Mouse (Mus musculus): ENCODE measurements around the gene Rabgap1l. TPM values are rescaled to one million over a fixed set of nuclear protein-coding genes. Genes with fewer than 3 reads are reported as not detected.

The Rabgap1l gene
- polyA plus RNA-seq, 1 experiment from 2014 or later, result 18.7 TPM

- Histone ChIP-seq H3K4me2 (replicated peaks) (0 out of 2 replicates have a peak overlapping the region, but pooled peaks have one; percentile 5), H3K9ac (no peak overlapping the region), H3K36me3 (no peaks in the 10 kb centered on the region), H3K4me1 (no peaks in the 10 kb centered on the region), H3K9me3 (no peaks in the 10 kb centered on the region), H3K27ac (peak overlapping the region; percentile 48; the same call in 1 of the 2 replicates), H3K27me3 (no peaks in the 10 kb centered on the region), H3K4me3 (no peak overlapping the region)
- ATAC-seq (ENCODE audit: low FRiP score, low read depth), result peak; percentile 91; the same call in 1 of the 2 replicates
- 36% methylated on average over 10 of the region's 10 CpGs for WGBS
Observed at GRCm38 (mm10) chr1:160377337-160378336, 415.4 kb downstream of the Rabgap1l start.

- no peak overlapping the region for H3K9ac ChIP-seq
- no peak overlapping the region for H3K4me3 ChIP-seq
- H3K4me1 ChIP-seq, result peaks cover 8% of the 10 kb centered on the region
- H3K36me3 ChIP-seq, result no peaks in the 10 kb centered on the region
- H3K27ac ChIP-seq, result no peak overlapping the region
- H3K9me3 ChIP-seq, result no peaks in the 10 kb centered on the region
- H3K27me3 ChIP-seq, result no peaks in the 10 kb centered on the region
- ATAC-seq (ENCODE audit: low FRiP score, low read depth), result no peak
- no peak overlapping the region for H3K4me2 ChIP-seq (replicated peaks)
Observed at GRCm38 (mm10) chr1:160374490-160374889, 418.5 kb downstream of the Rabgap1l start.

- H3K27ac ChIP-seq, result no peak overlapping the region
- H3K36me3 ChIP-seq, result no peaks in the 10 kb centered on the region
- peaks cover 8% of the 10 kb centered on the region for H3K4me1 ChIP-seq
- no peak overlapping the region for H3K4me2 ChIP-seq (replicated peaks)
- no peak overlapping the region for H3K4me3 ChIP-seq
- WGBS, result 76% methylated on average over 7 of the region's 7 CpGs
- H3K9ac ChIP-seq, result no peak overlapping the region
- H3K27me3 ChIP-seq, result no peaks in the 10 kb centered on the region
- no peak for ATAC-seq (ENCODE audit: low FRiP score, low read depth)
- H3K9me3 ChIP-seq, result no peaks in the 10 kb centered on the region
Observed at GRCm38 (mm10) chr1:160373306-160373705, 419.7 kb downstream of the Rabgap1l start.

- Histone ChIP-seq H3K9ac (no peak overlapping the region), H3K36me3 (no peaks in the 10 kb centered on the region), H3K4me3 (no peak overlapping the region), H3K4me1 (peaks cover 8% of the 10 kb centered on the region), H3K4me2 (replicated peaks) (no peak overlapping the region), H3K9me3 (no peaks in the 10 kb centered on the region), H3K27ac (no peak overlapping the region), H3K27me3 (no peaks in the 10 kb centered on the region)
- ATAC-seq (ENCODE audit: low FRiP score, low read depth), result no peak
Observed at GRCm38 (mm10) chr1:160371696-160372095, 421.3 kb downstream of the Rabgap1l start.

GRCm38 (mm10) chr1:160370552-160370951, 422.5 kb downstream of the Rabgap1l start:
- no peaks in the 10 kb centered on the region for H3K36me3 ChIP-seq
- no peak overlapping the region for H3K27ac ChIP-seq
- H3K9me3 ChIP-seq, result no peaks in the 10 kb centered on the region
- H3K9ac ChIP-seq, result no peak overlapping the region
- 30% methylated on average over 1 of the region's 1 CpGs for WGBS
- H3K4me1 ChIP-seq, result peaks cover 8% of the 10 kb centered on the region
- no peaks in the 10 kb centered on the region for H3K27me3 ChIP-seq
- no peak overlapping the region for H3K4me3 ChIP-seq
- no peak overlapping the region for H3K4me2 ChIP-seq (replicated peaks)
- no peak for ATAC-seq (ENCODE audit: low FRiP score, low read depth)

- 80% methylated on average over 3 of the region's 3 CpGs for WGBS
Observed at GRCm38 (mm10) chr1:160366615-160367014, 426.4 kb downstream of the Rabgap1l start.

GRCm38 (mm10) chr1:160357268-160357667, 435.7 kb downstream of the Rabgap1l start:
- Histone ChIP-seq H3K36me3 (no peaks in the 10 kb centered on the region), H3K4me2 (replicated peaks) (no peak overlapping the region), H3K27ac (no peak overlapping the region), H3K4me3 (no peak overlapping the region), H3K27me3 (no peaks in the 10 kb centered on the region), H3K9ac (no peak overlapping the region), H3K9me3 (no peaks in the 10 kb centered on the region), H3K4me1 (peaks cover 1% of the 10 kb centered on the region; the same call in 1 of the 2 replicates)
- no peak for ATAC-seq (ENCODE audit: low FRiP score, low read depth)

More at GRCm38 (mm10) chr1:160366615-160367014, 426.4 kb downstream of the Rabgap1l start:
- Histone ChIP-seq H3K27me3 (no peaks in the 10 kb centered on the region), H3K36me3 (no peaks in the 10 kb centered on the region), H3K9ac (no peak overlapping the region), H3K4me1 (peaks cover 8% of the 10 kb centered on the region), H3K9me3 (no peaks in the 10 kb centered on the region), H3K4me2 (replicated peaks) (no peak overlapping the region), H3K4me3 (no peak overlapping the region), H3K27ac (no peak overlapping the region)
- ATAC-seq (ENCODE audit: low FRiP score, low read depth), result no peak

- WGBS, result 86% methylated on average over 6 of the region's 6 CpGs
- Histone ChIP-seq H3K27me3 (no peaks in the 10 kb centered on the region), H3K4me1 (peaks cover 16% of the 10 kb centered on the region), H3K36me3 (no peaks in the 10 kb centered on the region), H3K9me3 (no peaks in the 10 kb centered on the region), H3K27ac (no peak overlapping the region), H3K4me3 (no peak overlapping the region), H3K9ac (no peak overlapping the region), H3K4me2 (replicated peaks) (no peak overlapping the region)
- no peak for ATAC-seq (ENCODE audit: low FRiP score, low read depth)
Observed at GRCm38 (mm10) chr1:160353732-160354455, 439.1 kb downstream of the Rabgap1l start.

- WGBS, result 39% methylated on average over 4 of the region's 4 CpGs
- Histone ChIP-seq H3K27me3 (no peaks in the 10 kb centered on the region), H3K4me1 (peaks cover 16% of the 10 kb centered on the region), H3K36me3 (no peaks in the 10 kb centered on the region), H3K9me3 (no peaks in the 10 kb centered on the region), H3K4me2 (replicated peaks) (peak overlapping the region; percentile 72), H3K27ac (no peak overlapping the region), H3K4me3 (peak overlapping the region; percentile 45), H3K9ac (no peak overlapping the region)
- no peak for ATAC-seq (ENCODE audit: low FRiP score, low read depth)
Observed at GRCm38 (mm10) chr1:160352309-160352708, 440.7 kb downstream of the Rabgap1l start.

- H3K27ac ChIP-seq, result no peak overlapping the region
- no peaks in the 10 kb centered on the region for H3K36me3 ChIP-seq
- peak overlapping the region; percentile 63 for H3K9ac ChIP-seq
- ATAC-seq (ENCODE audit: low FRiP score, low read depth), result peak; percentile 83
- H3K4me1 ChIP-seq, result peaks cover 16% of the 10 kb centered on the region
- H3K27me3 ChIP-seq, result no peaks in the 10 kb centered on the region
- 1% methylated on average over 10 of the region's 10 CpGs for WGBS
- no peaks in the 10 kb centered on the region for H3K9me3 ChIP-seq
- peak overlapping the region; percentile 45 for H3K4me3 ChIP-seq
- H3K4me2 ChIP-seq (replicated peaks), result peak overlapping the region; percentile 72
Observed at GRCm38 (mm10) chr1:160351880-160352234, 441.2 kb downstream of the Rabgap1l start.

GRCm38 (mm10) chr1:160351146-160351879, 441.7 kb downstream of the Rabgap1l start:
- peak overlapping the region; percentile 63 for H3K9ac ChIP-seq
- peaks cover 16% of the 10 kb centered on the region for H3K4me1 ChIP-seq
- no peaks in the 10 kb centered on the region for H3K9me3 ChIP-seq
- WGBS, result 24% methylated on average over 13 of the region's 13 CpGs
- H3K27ac ChIP-seq, result no peak overlapping the region
- H3K36me3 ChIP-seq, result no peaks in the 10 kb centered on the region
- ATAC-seq (ENCODE audit: low FRiP score, low read depth), result no peak; the same call in 1 of the 2 replicates
- peak overlapping the region; percentile 45 for H3K4me3 ChIP-seq
- peak overlapping the region; percentile 72 for H3K4me2 ChIP-seq (replicated peaks)
- H3K27me3 ChIP-seq, result no peaks in the 10 kb centered on the region

GRCm38 (mm10) chr1:160340653-160341052, 452.4 kb downstream of the Rabgap1l start:
- no peaks in the 10 kb centered on the region for H3K4me1 ChIP-seq
- no peaks in the 10 kb centered on the region for H3K36me3 ChIP-seq
- H3K4me2 ChIP-seq (replicated peaks), result no peak overlapping the region
- WGBS, result 78% methylated on average over 2 of the region's 2 CpGs
- no peaks in the 10 kb centered on the region for H3K9me3 ChIP-seq
- no peak overlapping the region for H3K27ac ChIP-seq
- no peak overlapping the region for H3K4me3 ChIP-seq
- ATAC-seq (ENCODE audit: low FRiP score, low read depth), result no peak
- H3K9ac ChIP-seq, result no peak overlapping the region
- no peaks in the 10 kb centered on the region for H3K27me3 ChIP-seq
